Mouse (Mus musculus) urinary bladder, adult 2 months (tissue): ENCODE results near the gene Nt5dc2. TPM values are rescaled to one million over a fixed set of nuclear protein-coding genes. Genes with fewer than 3 reads are reported as not detected.

Source experiments
- DNase-seq: peaks from one replicate; pipeline ENCODE4 v3.0.0; 2022; ENCODE audit warnings: low spot score
- polyA plus RNA-seq: library from polyadenylated mRNA; depleted of rRNA; stranded (reverse); fragments of >200 nt; gene quantifications from 2 replicates; pipeline ENCODE4 v1.2.3, GENCODE M21; 2012; rRNA removed

Nt5dc2 gene
- polyA plus RNA-seq = 8.0 and 8.1 TPM in 2 replicates

- peak; percentile 78 for DNase-seq
Observed at GRCm38 (mm10) chr14:31130236-31131220, at the start of gene Nt5dc2. Gene Nt5dc2 (plus strand): TSS chr14:31131053.

- DNase-seq = no peak
Observed at GRCm38 (mm10) chr14:31081147-31081546, 49.7 kb upstream of the Nt5dc2 start.

GRCm38 (mm10) chr14:31087433-31087832 lies 43.4 kb upstream of the Nt5dc2 start:
- DNase-seq = no peak

- no peak for DNase-seq
Observed at GRCm38 (mm10) chr14:31088515-31088914, 42.3 kb upstream of the Nt5dc2 start.

- DNase-seq = no peak
Observed at GRCm38 (mm10) chr14:31089918-31090317, 40.9 kb upstream of the Nt5dc2 start.

GRCm38 (mm10) chr14:31105156-31105555 lies 25.7 kb upstream of the Nt5dc2 start:
- DNase-seq = no peak

GRCm38 (mm10) chr14:31110613-31111012 lies 20.2 kb upstream of the Nt5dc2 start:
- no peak for DNase-seq

GRCm38 (mm10) chr14:31112187-31112586 lies 18.7 kb upstream of the Nt5dc2 start:
- DNase-seq = no peak

- no peak for DNase-seq
Observed at GRCm38 (mm10) chr14:31114011-31114410, 16.8 kb upstream of the Nt5dc2 start.

- no peak for DNase-seq
Observed at GRCm38 (mm10) chr14:31115522-31115921, 15.3 kb upstream of the Nt5dc2 start.

- no peak for DNase-seq
Observed at GRCm38 (mm10) chr14:31125106-31126075, 5.5 kb upstream of the Nt5dc2 start.

GRCm38 (mm10) chr14:31126826-31127225 lies 4.0 kb upstream of the Nt5dc2 start:
- no peak for DNase-seq

GRCm38 (mm10) chr14:31128101-31128825 lies 2.6 kb upstream of the Nt5dc2 start:
- DNase-seq = no peak

- peak; percentile 78 for DNase-seq
Observed at GRCm38 (mm10) chr14:31128826-31129219, 2.0 kb upstream of the Nt5dc2 start, which contains the start of gene Smim4. Gene Smim4 (minus strand): TSS chr14:31128956.

GRCm38 (mm10) chr14:31129326-31130235 lies 1.3 kb upstream of the Nt5dc2 start:
- DNase-seq = no peak

- no peak for DNase-seq
Observed at GRCm38 (mm10) chr14:31131272-31131821, 494 bp downstream of the Nt5dc2 start.

GRCm38 (mm10) chr14:31132031-31132430 lies 1.2 kb downstream of the Nt5dc2 start:
- DNase-seq = no peak

- no peak for DNase-seq
Observed at GRCm38 (mm10) chr14:31132491-31132975, 1.7 kb downstream of the Nt5dc2 start.

- DNase-seq = no peak
Observed at GRCm38 (mm10) chr14:31133023-31133665, 2.3 kb downstream of the Nt5dc2 start.
